Mouse (Mus musculus): Measurements from ENCODE around the gene Ndufa8.

DNA sequence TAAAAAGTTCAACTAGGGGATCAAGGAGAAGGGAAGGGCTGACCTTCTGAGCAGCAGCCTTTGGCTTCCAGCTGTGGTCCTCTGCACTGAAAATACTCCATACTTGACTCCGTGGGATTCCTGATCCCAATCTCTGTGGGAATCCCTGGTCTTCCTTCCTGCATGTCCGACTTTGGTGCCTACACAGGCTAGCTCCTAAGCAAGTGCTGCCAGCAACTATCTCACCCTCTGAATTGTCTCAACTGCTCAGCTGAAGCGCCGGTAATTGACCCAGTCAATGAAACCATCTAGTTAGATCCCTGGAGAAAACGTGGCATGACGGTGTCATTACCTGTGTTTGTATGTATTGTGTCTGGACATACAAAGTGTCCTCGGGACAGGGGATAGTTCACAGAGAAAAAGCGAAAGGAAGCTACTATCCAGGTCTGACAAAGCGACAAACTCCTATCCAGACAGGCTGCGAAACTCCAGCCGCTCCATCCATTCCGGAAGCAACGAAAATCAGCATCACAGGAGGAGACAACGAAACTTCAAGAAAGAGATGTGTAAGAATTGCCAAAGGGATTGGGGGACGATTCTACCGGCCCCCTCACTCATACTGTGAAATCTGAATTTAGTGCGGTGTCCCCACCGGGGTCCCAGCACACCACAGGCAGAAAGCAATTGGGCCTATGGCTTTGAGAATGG lies 48.1 kb upstream of the Ndufa8 start:
- TF ChIP-seq POLR2A (IDR thresholded peaks at IDR 0.05; ENCODE audit: control insufficient read depth, low read depth, low read length) = no peak
- no peak for TF ChIP-seq CTCF (IDR thresholded peaks at IDR 0.05; ENCODE audit: control insufficient read depth, insufficient read depth, insufficient replicate concordance, low read depth, low read length)
